Mouse (Mus musculus) megakaryocyte-erythroid progenitor cell, adult 5-6 weeks (primary cell): ENCODE data around the gene Slc25a13. TPM values are rescaled to one million over a fixed set of nuclear protein-coding genes. Genes with fewer than 3 reads are reported as not detected.

Source experiments
- ATAC-seq: replicated peaks from 2 replicates; pipeline ENCODE4 v1.8.0; 2016; ENCODE audit warnings: mild to moderate bottlenecking, inconsistent platforms; ENCODE audit not compliant: severe bottlenecking, poor library complexity, low FRiP score, low TSS enrichment
- total RNA-seq, 2 experiments: library from RNA; stranded (forward) in 1 of 2; stranded (reverse) in 1 of 2; fragments of 200-1000, 215-1000 nt in 1 of 2; fragments of >200 nt in 1 of 2; fragmentation: Nextera tagmentation in 1 of 2; gene quantifications; 2 replicates each; pipeline ENCODE4 v1.2.3; 2014 to 2017

Gene Slc25a13
- 8.0 and 12.4 TPM in 2 replicates for total RNA-seq (2014; fragmentation: Nextera tagmentation)
- total RNA-seq (2017): 18.2 and 35.3 TPM in 2 replicates

GRCm38 (mm10) chr6:6216507-6217285 is at the start of gene Slc25a13:
Gene Slc25a13 (minus strand): TSS chr6:6217173.
- peak; percentile 95 for ATAC-seq

- ATAC-seq: no peak
Observed at GRCm38 (mm10) chr6:6265761-6266160, 48.8 kb upstream of the Slc25a13 start.

GRCm38 (mm10) chr6:6263293-6263911 is 46.4 kb upstream of the Slc25a13 start:
- ATAC-seq: no peak

DNA sequence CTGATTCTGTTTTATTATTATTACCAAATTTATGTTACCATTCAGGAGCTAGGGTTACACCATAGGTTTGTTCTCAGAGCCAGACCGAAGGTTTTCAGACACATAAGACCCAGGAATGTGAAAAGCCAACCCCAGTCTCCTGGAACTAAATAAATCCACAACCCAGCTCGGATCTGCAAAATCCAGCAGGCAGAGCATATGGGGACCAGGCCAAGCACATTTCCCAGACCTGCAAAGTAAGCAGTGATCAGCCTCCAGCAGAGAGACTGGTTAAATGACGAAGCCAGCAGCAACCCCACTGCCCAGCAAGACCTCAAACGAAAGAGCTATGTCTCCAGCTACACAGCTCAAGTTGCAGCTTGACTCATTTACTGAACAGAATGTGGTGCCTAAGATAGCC is 43.9 kb upstream of the Slc25a13 start:
- no peak for ATAC-seq

- ATAC-seq: no peak
Observed at GRCm38 (mm10) chr6:6248500-6248899, 31.5 kb upstream of the Slc25a13 start.

DNA sequence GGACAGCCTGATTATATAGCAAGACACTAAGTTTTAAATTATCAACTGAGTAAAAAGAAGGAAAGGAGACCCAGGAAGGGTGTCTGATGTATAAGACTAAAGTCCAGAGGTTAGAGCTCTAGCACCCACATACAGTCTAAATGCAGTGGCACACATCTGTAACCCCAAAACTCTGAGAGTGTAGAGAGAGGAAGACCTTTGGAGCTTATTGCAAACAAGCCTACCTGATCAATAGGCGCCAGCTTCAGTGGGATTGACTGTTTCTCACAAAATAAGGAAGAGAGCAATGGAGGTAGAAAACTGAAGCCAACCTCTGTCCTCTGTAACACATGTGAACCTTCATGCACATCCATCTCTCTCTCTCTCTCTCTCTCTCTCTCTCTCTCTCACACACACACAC is 26.9 kb upstream of the Slc25a13 start:
- ATAC-seq: no peak

- no peak for ATAC-seq
Observed at GRCm38 (mm10) chr6:6242114-6242513, 25.1 kb upstream of the Slc25a13 start.

DNA sequence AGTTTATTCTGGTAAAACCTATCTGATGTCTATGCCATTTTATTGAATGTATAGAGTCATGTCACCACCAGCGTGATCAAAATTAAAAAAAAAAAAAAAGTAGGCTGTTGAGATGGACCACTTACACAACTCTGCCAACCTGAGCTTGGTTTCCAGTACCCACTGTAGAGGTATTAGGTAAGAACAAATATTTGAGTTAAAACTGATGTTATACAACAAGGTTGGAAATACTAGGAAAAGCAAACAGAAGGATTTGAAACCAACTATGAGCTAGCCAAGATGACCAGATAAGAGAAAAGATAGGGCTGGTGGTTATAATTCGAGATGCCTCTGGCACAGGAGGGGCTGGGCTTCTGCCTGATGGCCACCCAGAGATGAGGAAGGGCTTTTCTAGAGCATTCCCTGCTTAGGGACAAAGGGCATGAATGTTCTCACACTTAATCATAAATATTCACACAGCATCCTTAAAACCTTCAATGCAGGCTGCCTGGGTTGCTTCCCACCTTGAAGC is 19.9 kb upstream of the Slc25a13 start:
- ATAC-seq: no peak

DNA sequence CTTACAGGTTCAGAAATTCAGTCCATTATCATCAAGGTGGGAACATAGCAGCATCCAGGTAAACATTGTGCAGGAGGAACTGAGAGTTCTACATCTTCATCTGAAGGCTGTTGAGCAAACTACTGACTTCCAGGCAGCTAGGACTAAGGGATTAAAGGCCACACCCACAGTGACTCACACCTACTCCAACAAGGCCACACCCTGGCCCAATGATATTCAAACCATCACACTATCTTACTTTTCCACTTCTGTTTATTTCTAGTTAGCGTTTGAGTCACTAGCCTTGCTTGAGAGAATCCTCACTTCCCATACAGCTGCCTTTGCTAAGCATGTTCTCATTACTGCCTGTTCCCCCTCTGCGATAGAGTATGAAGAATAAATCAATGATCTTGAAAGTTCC is 13.3 kb upstream of the Slc25a13 start:
- ATAC-seq: no peak

DNA sequence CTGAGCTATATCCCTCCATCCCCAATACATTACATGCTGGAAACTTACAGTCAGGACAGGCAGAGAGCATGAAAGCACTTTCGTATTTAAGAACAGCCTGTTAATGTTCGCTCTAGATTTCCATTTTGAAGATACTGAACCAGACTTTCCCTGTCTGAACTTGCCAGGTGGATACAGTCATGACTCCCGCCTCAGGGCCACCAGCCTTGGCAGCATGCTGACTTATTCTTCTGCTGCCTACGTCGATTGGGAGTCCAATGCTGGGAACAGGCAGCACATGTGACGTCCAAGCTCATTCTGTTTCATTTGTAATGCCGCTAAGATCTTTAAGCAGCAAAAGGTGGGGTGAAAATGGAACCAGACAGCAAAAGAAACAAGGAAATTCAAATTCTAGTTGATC is 5.7 kb upstream of the Slc25a13 start:
- no peak for ATAC-seq

GRCm38 (mm10) chr6:6220574-6220973 is 3.6 kb upstream of the Slc25a13 start:
- no peak for ATAC-seq

- no peak for ATAC-seq
Observed at GRCm38 (mm10) chr6:6219661-6220370, 2.8 kb upstream of the Slc25a13 start.

DNA sequence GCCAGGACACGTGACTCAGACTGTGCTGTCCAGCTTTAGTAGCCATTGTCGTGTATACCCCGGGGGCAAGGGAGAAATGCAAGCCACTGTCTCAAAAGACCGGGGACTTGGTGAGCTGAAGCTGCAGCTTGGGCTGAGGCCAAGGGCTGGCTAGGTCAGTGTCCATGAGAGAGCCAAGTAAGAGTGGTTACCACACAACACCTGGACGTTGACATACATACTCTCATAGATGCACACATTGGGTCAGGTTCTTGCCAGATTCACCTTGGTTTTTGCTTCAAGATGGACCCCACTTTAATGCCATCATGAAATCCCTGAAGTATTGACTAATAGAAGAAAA is 283 bp upstream of the Slc25a13 start:
- ATAC-seq: no peak

GRCm38 (mm10) chr6:6216120-6216506 is 860 bp downstream of the Slc25a13 start:
- no peak for ATAC-seq

- ATAC-seq: no peak
Observed at GRCm38 (mm10) chr6:6212360-6213310, 4.3 kb downstream of the Slc25a13 start.

DNA sequence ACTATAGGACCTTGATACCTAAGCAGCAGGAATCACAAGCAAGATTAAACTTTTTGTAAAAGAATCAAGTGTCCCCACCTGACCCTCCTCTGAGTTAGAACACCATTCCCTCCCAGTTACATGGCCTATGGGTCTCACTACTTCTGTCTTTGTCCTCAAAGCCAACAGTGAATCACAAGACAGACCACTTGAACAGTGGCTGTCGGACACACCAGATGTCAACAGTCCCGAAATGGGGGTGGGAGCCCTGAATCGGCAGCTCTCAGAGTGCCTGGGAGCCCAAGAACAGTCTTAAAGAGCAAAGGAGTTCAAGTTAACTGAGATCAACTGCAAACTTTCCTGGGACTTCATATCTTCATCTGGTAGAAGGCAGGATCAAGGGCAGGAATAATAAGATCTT is 5.0 kb downstream of the Slc25a13 start:
- no peak for ATAC-seq

- no peak for ATAC-seq
Observed at GRCm38 (mm10) chr6:6210637-6211036, 6.3 kb downstream of the Slc25a13 start.

- peak; percentile 90 for ATAC-seq
Observed at GRCm38 (mm10) chr6:6208351-6209059, 8.5 kb downstream of the Slc25a13 start.

DNA sequence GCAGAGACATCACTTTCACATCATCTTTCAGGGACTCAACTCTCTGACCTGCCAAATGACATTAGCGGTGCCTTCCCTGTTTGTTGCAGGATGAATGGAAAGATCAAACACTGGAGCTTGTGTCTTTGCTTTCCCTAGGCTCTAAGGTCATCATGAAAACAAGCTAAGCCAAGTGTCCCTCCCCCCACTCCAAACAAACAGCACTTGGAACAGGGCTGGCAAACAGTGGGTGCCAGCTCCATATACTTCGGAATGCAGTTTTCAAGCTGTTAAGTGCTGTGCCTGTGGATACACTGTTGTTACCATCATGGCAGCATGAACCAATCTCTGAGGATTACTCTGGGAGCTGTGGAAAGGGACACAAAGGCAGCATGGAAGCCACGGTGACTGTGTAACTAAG is 9.1 kb downstream of the Slc25a13 start:
- no peak for ATAC-seq
